Mouse (Mus musculus) liver, adult 2 months (tissue): ENCODE results near the gene Glrx2. TPM values are rescaled to one million over a fixed set of nuclear protein-coding genes. Genes with fewer than 3 reads are reported as not detected.

ENCODE experiments used
- DNase-seq: peaks from one replicate; pipeline ENCODE4 v3.0.0-alpha.2; 2011; ENCODE audit warnings: low read depth, low spot score; ENCODE audit errors: extremely low read depth
- H3K27ac ChIP-seq: fragments of 200-500 bp; replicated peaks from 2 replicates; pipeline ENCODE4 v1.5.1; 2012; ENCODE audit warnings: low read depth, mild to moderate bottlenecking, control low read depth, inconsistent platforms, low read length; ENCODE audit not compliant: insufficient read depth
- H3K27me3 ChIP-seq: fragments of 200-500 bp; 2 replicates; pipeline ENCODE4 v1.6.1; 2012; ENCODE audit warnings: mild to moderate bottlenecking, moderate library complexity, low read length, inconsistent platforms; ENCODE audit not compliant: control insufficient read depth, insufficient read depth
- H3K36me3 ChIP-seq: fragments of 200-500 bp; 2 replicates; pipeline ENCODE4 v1.6.1; 2012; ENCODE audit warnings: low read length, inconsistent platforms; ENCODE audit not compliant: control insufficient read depth, insufficient read depth
- H3K4me1 ChIP-seq: fragments of 200-500 bp; 2 replicates; pipeline ENCODE4 v1.6.1; 2011; ENCODE audit warnings: low read length; ENCODE audit not compliant: control insufficient read depth, insufficient read depth
- H3K4me3 ChIP-seq: fragments of 200-500 bp; 2 replicates; pipeline ENCODE4 v1.5.1; 2011; ENCODE audit warnings: low read depth, mild to moderate bottlenecking, control low read depth, low read length, moderate library complexity; ENCODE audit not compliant: insufficient read depth
- H3K79me2 ChIP-seq: fragments of 200-500 bp; 2 replicates; pipeline ENCODE4 v1.6.1; 2012; ENCODE audit warnings: inconsistent platforms, mild to moderate bottlenecking, low read length, moderate library complexity; ENCODE audit not compliant: control insufficient read depth, insufficient read depth
- H3K9ac ChIP-seq: fragments of 200-500 bp; 2 replicates; pipeline ENCODE4 v1.6.1; 2012; ENCODE audit warnings: low read depth, mild to moderate bottlenecking, control low read depth, inconsistent platforms, low read length
- CTCF ChIP-seq: fragments of 200-500 bp; IDR thresholded peaks from 2 replicates; pipeline ENCODE4 v1.5.1; 2011; ENCODE audit warnings: low read depth, low read length, control low read depth
- POLR2A ChIP-seq: fragments of 200-500 bp; IDR thresholded peaks from 2 replicates; pipeline ENCODE4 v1.6.1; 2011; ENCODE audit warnings: low read length, control low read depth; ENCODE audit not compliant: insufficient read depth; ENCODE audit errors: extremely low read depth
- WGBS: fragments of 180-500 bp; shearing (Covaris S2); methylation state at CpG from one replicate; pipeline ENCODE4 v1.1.7; 2018; 5-methylcytosine and 5-hydroxymethylcytosine counted together
- polyA plus RNA-seq: library from polyadenylated mRNA; depleted of rRNA; stranded (reverse); fragments of >200 nt; gene quantifications from 2 replicates; pipeline ENCODE4 v1.2.3, GENCODE M21; 2012
- total RNA-seq: library from RNA; depleted of rRNA; stranded (reverse); fragments of >200 nt; gene quantifications from 2 replicates; pipeline ENCODE4 v1.2.3, GENCODE M21; 2014

Glrx2 gene
- total and polyA plus RNA-seq, 2 experiments, result 12.6 to 21.7 TPM

- Histone ChIP-seq H3K9ac (peak overlapping the region; percentile 92), H3K79me2 (no peaks in the 10 kb centered on the region), H3K4me3 (peak overlapping the region; percentile 93), H3K4me1 (peaks cover 5% of the 10 kb centered on the region; the same call in 1 of the 2 replicates), H3K27me3 (no peaks in the 10 kb centered on the region), H3K27ac (peak overlapping the region; percentile 35), H3K36me3 (peaks cover 15% of the 10 kb centered on the region)
- peak; percentile 56 for DNase-seq
- TF ChIP-seq CTCF (0 out of 2 replicates have a peak, but pooled peaks have one; percentile 5), POLR2A (0 out of 2 replicates have a peak, but pooled peaks have one; percentile 35)
- WGBS, result under 1% methylated on average over 71 of the region's 71 CpGs
Observed at GRCm38 (mm10) chr1:143739361-143740350, 23.5 kb downstream of the Glrx2 start.

GRCm38 (mm10) chr1:143740581-143740980 is 24.4 kb downstream of the Glrx2 start:
- DNase-seq, result no peak
- Histone ChIP-seq H3K27ac (no peak overlapping the region), H3K4me3 (no peak overlapping the region), H3K36me3 (peaks cover 21% of the 10 kb centered on the region), H3K9ac (no peak overlapping the region), H3K79me2 (no peaks in the 10 kb centered on the region), H3K4me1 (peaks cover 5% of the 10 kb centered on the region; the same call in 1 of the 2 replicates), H3K27me3 (no peaks in the 10 kb centered on the region)
- TF ChIP-seq CTCF (no peak), POLR2A (no peak)
- WGBS, result 89% methylated on average over 10 of the region's 10 CpGs

- no peaks in the 10 kb centered on the region for H3K79me2 ChIP-seq
- TF ChIP-seq POLR2A, result no peak
- TF ChIP-seq CTCF, result no peak
- 88% methylated on average over 5 of the region's 5 CpGs for WGBS
Observed at GRCm38 (mm10) chr1:143741331-143741730, 25.2 kb downstream of the Glrx2 start.

DNA sequence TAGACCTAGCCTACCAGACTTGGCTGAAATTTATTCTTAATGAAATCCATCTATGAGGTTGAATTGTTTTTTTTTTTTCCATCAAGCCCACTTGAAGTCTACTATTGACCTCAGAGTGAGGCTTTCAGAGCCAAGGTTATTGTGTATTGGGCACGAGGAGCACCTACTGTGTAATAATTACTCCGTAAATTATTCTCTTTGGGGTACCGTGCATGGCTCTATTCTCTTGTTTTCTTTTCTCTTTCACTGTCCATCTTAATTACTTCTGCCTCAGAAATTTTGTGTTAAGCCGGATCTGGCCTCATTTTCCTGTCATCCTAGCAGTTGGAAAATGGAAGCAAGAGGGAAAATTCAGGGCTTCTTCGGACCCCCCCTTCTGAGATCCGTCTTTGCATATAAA is 26.0 kb downstream of the Glrx2 start:
- Histone ChIP-seq H3K9ac (no peak overlapping the region), H3K4me1 (peaks cover 5% of the 10 kb centered on the region; the same call in 1 of the 2 replicates), H3K4me3 (no peak overlapping the region), H3K36me3 (peaks cover 37% of the 10 kb centered on the region), H3K27me3 (no peaks in the 10 kb centered on the region), H3K79me2 (no peaks in the 10 kb centered on the region), H3K27ac (no peak overlapping the region)
- no peak for DNase-seq
- WGBS, result 98% methylated on average over 6 of the region's 6 CpGs
- TF ChIP-seq POLR2A (no peak), CTCF (no peak)

More at GRCm38 (mm10) chr1:143741331-143741730, 25.2 kb downstream of the Glrx2 start:
- no peaks in the 10 kb centered on the region for H3K27me3 ChIP-seq
- peaks cover 5% of the 10 kb centered on the region; the same call in 1 of the 2 replicates for H3K4me1 ChIP-seq
- no peak overlapping the region for H3K27ac ChIP-seq
- no peak overlapping the region for H3K9ac ChIP-seq
- no peak for DNase-seq
- no peak overlapping the region for H3K4me3 ChIP-seq
- H3K36me3 ChIP-seq, result peaks cover 28% of the 10 kb centered on the region

- Histone ChIP-seq H3K9ac (no peak overlapping the region), H3K27me3 (no peaks in the 10 kb centered on the region), H3K4me3 (no peak overlapping the region), H3K4me1 (no peaks in the 10 kb centered on the region), H3K36me3 (peaks cover 48% of the 10 kb centered on the region), H3K79me2 (no peaks in the 10 kb centered on the region), H3K27ac (no peak overlapping the region)
- no peak for TF ChIP-seq POLR2A
- TF ChIP-seq CTCF, result no peak
- 95% methylated on average over 10 of the region's 10 CpGs for WGBS
- no peak for DNase-seq
Observed at GRCm38 (mm10) chr1:143745871-143746270, 29.7 kb downstream of the Glrx2 start.
